Mouse (Mus musculus): ENCODE measurements around the gene Daxx.

DNA sequence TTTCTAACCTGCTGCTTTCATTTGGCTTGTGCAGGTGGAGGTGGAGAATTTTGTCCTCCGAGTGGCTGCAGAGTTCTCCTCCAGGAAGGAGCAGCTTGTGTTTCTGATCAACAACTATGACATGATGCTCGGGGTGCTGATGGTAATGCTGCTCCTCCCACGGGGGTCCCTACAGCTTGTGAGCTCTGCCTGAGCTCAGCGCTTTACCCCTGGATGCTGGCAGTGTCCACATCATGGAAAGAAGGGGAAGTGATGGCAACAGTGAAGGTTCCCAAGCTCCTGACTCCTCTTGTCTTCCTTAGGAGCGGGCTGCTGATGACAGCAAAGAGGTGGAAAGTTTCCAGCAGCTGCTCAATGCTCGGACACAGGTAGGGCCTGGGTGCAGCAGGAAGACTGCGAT is 53.7 kb downstream of the Daxx start:
- TF ChIP-seq POLR2A (IDR thresholded peaks at IDR 0.05; ENCODE audit: borderline replicate concordance, extremely low read depth, insufficient read depth, insufficient read length, poor library complexity, severe bottlenecking) (no peak), CTCF (IDR thresholded peaks at IDR 0.05; ENCODE audit: borderline replicate concordance, extremely low read depth, insufficient read depth, insufficient read length) (no peak)

Data from brain, embryonic 14.5 days (tissue).